Mouse (Mus musculus) G1E (cell line): ENCODE data around the gene Vps13a.

Experiments used
- CTCF ChIP-seq: IDR thresholded peaks from 2 replicates; pipeline ENCODE4 v1.5.1; 2012; ENCODE audit warnings: low read depth, low read length, inconsistent platforms, mixed read lengths
- TAL1 ChIP-seq: conservative IDR thresholded peaks from 2 replicates; pipeline ENCODE4 v1.6.1; 2012; ENCODE audit warnings: low read depth, low read length, inconsistent platforms, mixed read lengths

GRCm38 (mm10) chr19:16802707-16803106, 22.0 kb upstream of the Vps13a start:
- TF ChIP-seq CTCF, result peak; percentile 68
- no peak for TF ChIP-seq TAL1
